Mouse (Mus musculus) neural tube, embryonic 12.5 days (tissue): ENCODE data around the gene Syt7. TPM values are rescaled to one million over a fixed set of nuclear protein-coding genes. Genes with fewer than 3 reads are reported as not detected.

Source experiments
- ATAC-seq: fragments of 200-750 bp; cut with Nextera tagmentation; 2 replicates; pipeline ENCODE4 v1.8.0; 2017; ENCODE audit warnings: low read depth, mild to moderate bottlenecking, moderate TSS enrichment, moderate library complexity; ENCODE audit not compliant: low FRiP score
- H3K27ac ChIP-seq: fragments of 300-500 bp; sonication (generic); 2 replicates; pipeline ENCODE4 v1.5.1; 2016
- H3K27me3 ChIP-seq: fragments of 300-500 bp; sonication (generic); replicated peaks from 2 replicates; pipeline ENCODE4 v1.6.1; 2016; ENCODE audit warnings: mild to moderate bottlenecking
- H3K36me3 ChIP-seq: fragments of 300-500 bp; sonication (generic); 2 replicates; pipeline ENCODE4 v1.6.1; 2016; ENCODE audit warnings: mild to moderate bottlenecking
- H3K4me1 ChIP-seq: fragments of 300-500 bp; sonication (generic); 2 replicates; pipeline ENCODE4 v1.6.1; 2016
- H3K4me2 ChIP-seq: fragments of 300-500 bp; sonication (generic); replicated peaks from 2 replicates; pipeline ENCODE4 v1.6.1; 2016; ENCODE audit warnings: mild to moderate bottlenecking
- H3K4me3 ChIP-seq: fragments of 300-500 bp; sonication (generic); 2 replicates; pipeline ENCODE4 v1.5.1; 2016
- H3K9ac ChIP-seq: fragments of 300-500 bp; sonication (generic); 2 replicates; pipeline ENCODE4 v1.6.1; 2016; ENCODE audit warnings: mild to moderate bottlenecking
- H3K9me3 ChIP-seq: fragments of 300-500 bp; sonication (generic); 2 replicates; pipeline ENCODE4 v1.6.1; 2016; ENCODE audit warnings: mild to moderate bottlenecking
- WGBS: fragments of 180-500 bp; shearing (Covaris S2); methylation state at CpG from one replicate; pipeline ENCODE4 v1.1.7; 2016; 5-methylcytosine and 5-hydroxymethylcytosine counted together
- polyA plus RNA-seq: library from polyadenylated mRNA; unstranded; fragments of >200 nt; fragmentation: Nextera tagmentation; extraction: Ambion mirVana; gene quantifications from 2 replicates; pipeline ENCODE4 v1.2.1, GENCODE M21; 2016

Gene Syt7
- polyA plus RNA-seq, 1 experiment from 2014 or later, result 4.8 TPM

DNA sequence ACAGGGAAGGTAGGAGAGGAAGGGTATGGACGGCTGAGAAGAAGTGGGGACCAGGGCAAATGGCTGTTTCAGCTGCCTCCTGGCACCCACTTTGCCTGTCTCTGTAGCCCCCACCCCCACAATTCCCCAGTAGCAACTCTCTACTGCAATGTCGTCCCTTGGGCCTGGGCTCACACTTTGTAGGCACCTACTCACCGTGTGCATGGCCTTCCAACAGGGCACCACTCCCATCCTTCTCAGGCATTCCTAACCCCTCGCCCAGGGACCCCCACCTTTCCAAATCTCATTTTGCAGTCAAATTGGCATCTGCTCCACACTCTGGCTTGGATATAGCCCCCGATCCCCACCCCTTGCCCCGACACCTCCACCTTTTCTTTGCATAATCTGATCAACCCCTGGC, 60.3 kb downstream of the Syt7 start:
- 75% methylated on average over 6 of the region's 6 CpGs for WGBS
- no peaks in the 10 kb centered on the region for H3K27me3 ChIP-seq
- no peak overlapping the region for H3K4me2 ChIP-seq
- H3K9me3 ChIP-seq, result no peaks in the 10 kb centered on the region
- no peak overlapping the region for H3K4me3 ChIP-seq
- peaks cover 9% of the 10 kb centered on the region for H3K36me3 ChIP-seq
- no peaks in the 10 kb centered on the region for H3K4me1 ChIP-seq
- peak; percentile 41; the same call in 1 of the 2 replicates for ATAC-seq
- H3K27ac ChIP-seq, result no peak overlapping the region
- no peak overlapping the region for H3K9ac ChIP-seq

DNA sequence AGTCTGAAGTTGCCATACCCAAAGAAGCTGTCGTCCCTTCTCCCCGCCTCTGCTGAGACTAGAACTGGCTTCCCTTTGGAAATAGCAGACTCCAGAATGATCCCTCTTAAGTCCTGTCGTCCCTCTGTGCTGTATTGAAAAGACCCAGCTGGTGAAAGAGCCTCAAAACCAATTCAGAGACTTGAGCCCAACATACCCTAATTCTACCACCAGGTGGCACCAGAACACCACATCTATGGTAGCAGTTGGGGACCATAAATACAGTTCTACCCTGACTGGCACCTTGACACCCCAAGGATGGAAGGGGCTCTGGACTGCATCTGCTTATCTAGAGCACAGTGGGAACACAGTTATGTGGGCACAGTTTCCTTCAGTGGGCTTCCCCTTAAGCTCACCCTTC, 60.8 kb downstream of the Syt7 start:
- WGBS, result 16% methylated on average over 3 of the region's 3 CpGs

DNA sequence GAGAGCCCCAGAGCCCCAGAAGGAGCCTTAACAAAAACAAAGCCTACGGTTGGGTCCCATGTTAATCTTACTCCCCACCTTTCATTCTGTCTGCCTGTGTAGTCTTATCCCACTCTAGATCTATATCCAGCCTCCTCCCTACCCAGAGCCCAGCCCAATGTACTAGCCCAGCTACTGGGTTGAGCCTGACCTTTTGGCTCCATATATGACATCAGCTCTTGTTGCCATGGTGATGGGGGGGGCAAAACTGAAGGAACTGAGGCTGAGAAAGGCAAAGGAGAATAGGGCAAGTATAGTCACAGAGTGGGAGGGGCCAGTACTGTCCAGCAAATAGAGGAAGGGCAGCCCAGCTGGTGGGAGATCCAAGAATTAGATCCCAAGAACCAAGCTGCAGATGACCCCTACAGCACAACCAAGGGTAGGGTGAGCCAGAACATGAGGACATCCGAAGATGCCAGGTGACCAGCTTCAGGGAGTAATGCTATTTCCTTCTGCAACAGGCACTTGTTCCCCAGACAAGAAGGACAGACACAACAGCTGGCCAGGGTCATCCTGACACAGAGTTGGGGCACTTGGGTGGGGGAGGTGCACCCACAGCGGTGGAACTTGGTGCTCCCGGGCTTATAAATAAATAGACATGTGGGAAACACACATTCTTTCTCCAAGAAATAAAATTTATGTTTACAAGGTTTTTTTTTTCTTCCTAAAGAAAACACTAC, 66.0 kb downstream of the Syt7 start:
- H3K36me3 ChIP-seq, result no peaks in the 10 kb centered on the region
- ATAC-seq, result no peak
- no peak overlapping the region for H3K9ac ChIP-seq
- no peaks in the 10 kb centered on the region for H3K9me3 ChIP-seq
- peaks cover 24% of the 10 kb centered on the region for H3K4me1 ChIP-seq
- H3K27ac ChIP-seq, result no peak overlapping the region
- no peak overlapping the region for H3K4me2 ChIP-seq
- no peak overlapping the region for H3K4me3 ChIP-seq
- peaks cover 52% of the 10 kb centered on the region for H3K27me3 ChIP-seq
- 72% methylated on average over 4 of the region's 4 CpGs for WGBS

More for the DNA sequence above, 60.8 kb downstream of the Syt7 start:
- Histone ChIP-seq H3K9ac (no peak overlapping the region), H3K27ac (no peak overlapping the region), H3K27me3 (peaks cover 3% of the 10 kb centered on the region; the same call in 1 of the 2 replicates), H3K9me3 (no peaks in the 10 kb centered on the region), H3K4me1 (no peaks in the 10 kb centered on the region), H3K4me2 (no peak overlapping the region), H3K36me3 (peaks cover 9% of the 10 kb centered on the region; the same call in 1 of the 2 replicates), H3K4me3 (no peak overlapping the region)
- peak; percentile 68; the same call in 1 of the 2 replicates for ATAC-seq

DNA sequence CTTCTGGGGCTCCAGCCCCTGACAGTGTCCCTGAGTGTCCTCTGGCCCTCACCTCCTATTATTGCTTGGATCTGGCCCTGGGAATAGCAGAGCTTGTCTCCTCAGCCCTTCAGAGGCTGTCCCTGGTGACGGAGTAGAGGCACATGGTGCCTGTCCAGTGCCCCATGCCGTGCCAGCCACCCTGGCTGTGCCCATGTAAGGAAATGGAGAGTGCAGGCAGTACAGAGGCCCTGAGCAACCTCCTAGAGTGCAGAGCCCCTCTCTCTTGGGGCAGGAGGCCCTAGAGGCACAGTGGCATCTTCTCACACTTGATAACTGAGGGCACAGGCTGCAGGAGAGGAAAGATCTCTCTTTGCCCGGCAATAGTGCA, 66.5 kb downstream of the Syt7 start:
- H3K4me2 ChIP-seq, result no peak overlapping the region
- no peak overlapping the region for H3K27ac ChIP-seq
- no peak for ATAC-seq
- 87% methylated on average over 3 of the region's 3 CpGs for WGBS
- H3K36me3 ChIP-seq, result no peaks in the 10 kb centered on the region
- no peak overlapping the region for H3K4me3 ChIP-seq
- H3K9me3 ChIP-seq, result no peaks in the 10 kb centered on the region
- H3K9ac ChIP-seq, result no peak overlapping the region
- H3K27me3 ChIP-seq, result peaks cover 57% of the 10 kb centered on the region
- H3K4me1 ChIP-seq, result peaks cover 27% of the 10 kb centered on the region

DNA sequence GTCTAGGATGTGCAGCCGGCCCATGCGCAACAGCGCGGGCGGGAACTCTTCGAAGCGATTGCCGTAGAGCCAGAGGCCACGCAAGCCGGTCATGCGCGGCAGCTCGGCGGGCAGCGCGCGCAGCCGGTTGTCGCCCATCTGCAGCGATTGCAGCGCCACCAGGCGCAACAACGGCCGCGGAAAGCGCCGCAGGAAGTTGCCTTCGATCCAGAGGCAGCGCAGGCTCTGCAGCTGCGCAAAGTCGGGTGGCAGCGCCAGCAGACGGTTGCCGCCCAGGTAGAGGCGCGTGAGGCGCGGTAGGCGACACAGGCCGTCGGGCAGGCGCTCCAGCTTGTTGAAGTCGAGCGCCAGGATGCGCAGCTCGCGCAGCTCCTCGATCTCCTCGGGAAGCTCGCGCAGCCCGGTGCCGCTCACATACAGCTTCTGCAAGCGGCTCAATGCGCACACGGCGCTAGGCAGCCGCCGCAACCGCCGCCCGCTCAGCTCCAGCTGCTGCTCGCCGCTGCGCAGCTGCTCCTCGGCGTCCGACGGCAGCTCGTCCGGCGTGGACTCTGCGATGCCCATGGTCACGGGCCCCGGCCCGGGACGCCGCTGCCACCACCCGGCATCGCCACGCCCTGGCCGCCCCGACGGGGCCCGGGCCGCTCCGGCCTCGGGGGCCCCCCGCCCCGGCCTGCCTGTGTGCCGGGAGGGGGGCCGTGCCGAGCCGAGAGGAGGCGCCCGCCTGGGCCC, 68.0 kb downstream of the Syt7 start, which contains the start of gene Lrrc10b:
Lrrc10b (minus strand) TSS at position 722 of the 732 bp plus-strand sequence.
- peak; percentile 64 for ATAC-seq
- H3K27me3 ChIP-seq, result peaks cover 69% of the 10 kb centered on the region
- peak within 1 kb of the TSS; percentile 48 for H3K4me3 ChIP-seq
- peak within 1 kb of the TSS; percentile 93 for H3K4me2 ChIP-seq
- H3K27ac ChIP-seq, result no peak within 1 kb of the TSS
- H3K9ac ChIP-seq, result peak within 1 kb of the TSS; percentile 52
- H3K36me3 ChIP-seq, result no peaks in the 10 kb centered on the region
- no peaks in the 10 kb centered on the region for H3K9me3 ChIP-seq
- WGBS, result under 1% methylated on average over 91 of the region's 96 CpGs
- peaks cover 27% of the 10 kb centered on the region for H3K4me1 ChIP-seq

DNA sequence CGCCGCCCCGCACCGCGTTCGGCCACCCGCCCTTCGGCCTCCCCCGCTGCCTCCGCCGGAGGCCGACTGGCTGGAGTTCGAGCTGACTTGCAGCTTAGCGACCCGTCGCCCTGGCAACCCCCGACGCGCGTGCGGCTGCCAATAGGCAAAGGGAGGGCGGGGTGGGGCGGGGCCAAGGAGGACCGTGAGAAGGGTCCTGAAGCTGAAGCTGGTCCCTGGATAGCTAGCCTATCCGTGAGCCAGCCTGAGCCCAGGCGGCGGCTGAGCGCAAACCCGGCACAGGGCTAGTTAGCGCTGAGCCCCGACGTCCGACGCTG, 68.6 kb downstream of the Syt7 start:
- WGBS, result 1% methylated on average over 33 of the region's 34 CpGs
- H3K27ac ChIP-seq, result no peak overlapping the region

DNA sequence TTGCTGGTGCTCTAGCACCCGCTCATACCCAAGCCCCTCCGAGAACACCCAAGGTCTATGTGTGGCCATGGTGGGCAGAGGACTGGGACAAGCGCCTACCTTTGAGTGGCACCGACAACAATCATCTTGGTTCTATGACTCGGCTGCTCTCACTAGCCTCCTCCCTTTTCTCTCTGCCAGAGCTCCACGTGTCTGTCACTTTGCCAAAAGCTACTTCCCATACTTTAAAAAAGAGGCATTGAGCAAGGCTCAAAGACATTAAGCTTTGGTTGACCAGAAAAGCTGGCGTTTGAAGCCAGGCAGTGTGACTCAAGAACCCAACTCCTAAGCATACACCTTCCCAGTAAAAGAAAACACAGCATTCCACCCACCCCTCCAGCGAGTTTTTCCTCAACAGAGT, 69.2 kb downstream of the Syt7 start:
- 32% methylated on average over 8 of the region's 8 CpGs for WGBS
- H3K27ac ChIP-seq, result no peak overlapping the region
- peak; percentile 23; the same call in 1 of the 2 replicates for ATAC-seq
- H3K4me2 ChIP-seq, result peak overlapping the region; percentile 93
- peaks cover 27% of the 10 kb centered on the region for H3K4me1 ChIP-seq
- H3K9ac ChIP-seq, result no peak overlapping the region
- H3K27me3 ChIP-seq, result peaks cover 73% of the 10 kb centered on the region
- H3K4me3 ChIP-seq, result peak overlapping the region; percentile 48; the same call in 1 of the 2 replicates
- no peaks in the 10 kb centered on the region for H3K36me3 ChIP-seq
- H3K9me3 ChIP-seq, result no peaks in the 10 kb centered on the region

More for the DNA sequence above, 68.6 kb downstream of the Syt7 start:
- peaks cover 73% of the 10 kb centered on the region for H3K27me3 ChIP-seq
- peak overlapping the region; percentile 93 for H3K4me2 ChIP-seq
- no peaks in the 10 kb centered on the region for H3K9me3 ChIP-seq
- H3K4me3 ChIP-seq, result peak overlapping the region; percentile 48
- H3K4me1 ChIP-seq, result peaks cover 27% of the 10 kb centered on the region
- peak overlapping the region; percentile 52 for H3K9ac ChIP-seq
- H3K36me3 ChIP-seq, result no peaks in the 10 kb centered on the region
- peak; percentile 94 for ATAC-seq

DNA sequence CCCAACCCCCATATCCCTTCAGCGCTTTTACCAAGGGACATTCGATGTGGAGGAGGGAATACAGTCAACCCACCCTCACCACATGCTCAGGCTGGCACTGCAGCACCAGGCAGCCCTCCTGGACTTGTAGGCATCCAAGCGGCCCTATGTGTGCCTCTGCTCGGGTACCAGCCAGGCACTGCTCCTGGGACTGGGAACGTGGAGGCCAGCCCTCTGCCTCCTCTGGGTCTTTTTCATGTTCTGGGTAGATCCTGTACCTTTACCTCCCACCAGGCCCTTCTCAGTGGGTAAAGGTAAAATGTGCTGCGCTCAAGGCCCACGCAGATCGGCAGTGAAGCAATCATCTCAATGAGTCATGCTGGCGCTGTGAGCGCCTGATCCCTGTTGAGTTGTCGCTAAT, 71.0 kb downstream of the Syt7 start:
- WGBS, result 43% methylated on average over 11 of the region's 11 CpGs
- no peak overlapping the region for H3K4me3 ChIP-seq
- H3K9ac ChIP-seq, result no peak overlapping the region
- no peaks in the 10 kb centered on the region for H3K9me3 ChIP-seq
- peaks cover 73% of the 10 kb centered on the region for H3K27me3 ChIP-seq
- no peak overlapping the region for H3K27ac ChIP-seq
- H3K4me1 ChIP-seq, result peaks cover 27% of the 10 kb centered on the region
- H3K36me3 ChIP-seq, result no peaks in the 10 kb centered on the region
- no peak overlapping the region for H3K4me2 ChIP-seq
- no peak for ATAC-seq

DNA sequence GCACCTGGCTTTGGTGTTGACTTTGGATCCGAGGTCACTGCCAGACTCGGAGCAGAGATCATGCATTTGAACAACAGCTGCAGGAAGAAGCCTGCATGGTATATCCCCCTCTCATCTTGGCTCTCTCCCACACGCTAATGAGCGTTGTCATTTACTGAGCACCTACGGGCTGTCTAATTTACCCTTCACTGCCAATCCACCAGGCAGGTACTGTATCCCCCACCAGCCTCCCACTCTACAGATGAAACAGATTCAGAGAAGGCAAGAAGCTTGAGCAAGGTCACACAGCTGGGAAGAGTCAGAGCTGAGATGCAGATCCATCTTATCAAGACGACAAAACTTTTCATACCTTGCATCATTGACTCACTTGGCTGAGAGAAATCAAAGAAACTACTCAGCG, 72.7 kb downstream of the Syt7 start:
- H3K9ac ChIP-seq, result no peak overlapping the region
- peaks cover 21% of the 10 kb centered on the region for H3K4me1 ChIP-seq
- H3K9me3 ChIP-seq, result no peaks in the 10 kb centered on the region
- 49% methylated on average over 7 of the region's 7 CpGs for WGBS
- no peaks in the 10 kb centered on the region for H3K36me3 ChIP-seq
- no peak for ATAC-seq
- peaks cover 56% of the 10 kb centered on the region for H3K27me3 ChIP-seq
- H3K4me3 ChIP-seq, result no peak overlapping the region
- H3K4me2 ChIP-seq, result no peak overlapping the region
- H3K27ac ChIP-seq, result no peak overlapping the region

DNA sequence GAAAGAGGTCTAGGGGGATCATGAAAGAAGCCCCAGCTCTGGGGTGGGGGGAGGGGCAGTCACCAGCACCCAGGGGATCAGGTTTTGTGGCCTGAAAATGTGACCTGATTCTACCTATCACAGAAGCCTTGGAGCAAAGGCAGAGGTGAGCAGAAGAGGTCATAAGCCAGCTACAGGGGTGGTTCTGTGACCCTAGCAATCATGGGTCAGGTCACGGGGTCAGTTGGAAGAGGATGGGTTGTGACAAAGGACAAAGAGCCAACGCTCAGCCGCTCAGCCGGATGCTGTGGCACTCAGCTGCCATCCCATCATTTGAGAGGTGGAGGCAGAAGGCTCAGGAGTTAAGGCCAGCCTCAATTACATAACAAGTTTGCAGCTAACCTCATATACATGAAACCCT, 75.5 kb downstream of the Syt7 start:
- H3K27ac ChIP-seq, result no peak overlapping the region
- no peak overlapping the region for H3K9ac ChIP-seq
- 0 out of 2 replicates have a peak, but pooled peaks cover 4% of the 10 kb centered on the region for H3K4me1 ChIP-seq
- ATAC-seq, result no peak
- H3K27me3 ChIP-seq, result peaks cover 30% of the 10 kb centered on the region
- H3K4me2 ChIP-seq, result no peak overlapping the region
- H3K4me3 ChIP-seq, result no peak overlapping the region
- no peaks in the 10 kb centered on the region for H3K36me3 ChIP-seq
- no peaks in the 10 kb centered on the region for H3K9me3 ChIP-seq
- WGBS, result 10% methylated on average over 4 of the region's 4 CpGs

DNA sequence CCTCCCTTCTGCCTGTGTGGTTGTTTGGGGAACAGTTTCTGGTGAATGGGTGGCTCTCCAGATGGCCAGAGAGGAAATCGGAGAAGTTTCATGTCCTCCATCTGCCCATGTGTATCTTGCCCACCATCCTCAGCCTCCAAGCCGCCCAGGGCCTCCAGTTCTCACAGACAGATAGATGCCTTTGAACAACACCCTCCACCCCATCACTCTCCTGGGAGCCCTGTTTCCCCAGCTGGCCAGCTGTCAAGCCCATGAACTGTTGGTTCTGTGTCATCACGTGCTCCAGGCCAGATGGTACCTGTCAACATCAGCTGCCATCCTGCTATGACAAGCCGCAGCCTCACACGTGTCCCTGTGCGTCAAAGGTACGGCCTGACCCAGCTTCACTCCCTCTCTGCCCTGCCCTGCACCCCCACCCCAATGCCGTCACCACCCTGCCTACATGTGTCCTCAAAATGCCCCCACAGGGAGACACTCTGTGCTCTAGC, 80.3 kb downstream of the Syt7 start:
- Histone ChIP-seq H3K4me1 (no peaks in the 10 kb centered on the region), H3K4me2 (no peak overlapping the region), H3K9me3 (no peaks in the 10 kb centered on the region), H3K27me3 (no peaks in the 10 kb centered on the region), H3K36me3 (no peaks in the 10 kb centered on the region), H3K9ac (no peak overlapping the region), H3K27ac (no peak overlapping the region), H3K4me3 (no peak overlapping the region)
- WGBS, result 58% methylated on average over 8 of the region's 8 CpGs
- no peak for ATAC-seq

DNA sequence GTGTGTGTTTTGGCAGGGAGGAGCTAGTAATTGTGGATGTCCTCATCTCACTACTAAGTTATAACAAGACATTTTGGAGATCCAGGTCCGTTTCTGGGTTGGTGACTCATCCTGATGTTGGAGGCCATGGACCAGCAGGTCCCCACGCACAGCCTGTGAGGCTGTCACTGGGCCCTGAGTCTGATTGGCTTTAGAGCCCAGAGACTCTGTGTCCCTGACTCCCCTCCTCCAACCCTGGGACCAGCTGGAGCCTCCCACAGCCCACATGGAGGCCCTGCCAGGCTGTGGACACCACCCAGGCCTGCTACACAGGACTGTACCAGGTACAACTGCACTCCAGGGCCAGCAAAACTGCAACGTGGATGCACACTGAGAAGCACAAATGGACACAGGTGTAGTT, 84.1 kb downstream of the Syt7 start:
- H3K4me2 ChIP-seq, result no peak overlapping the region
- H3K4me3 ChIP-seq, result no peak overlapping the region
- H3K9me3 ChIP-seq, result no peaks in the 10 kb centered on the region
- no peak for ATAC-seq
- 77% methylated on average over 3 of the region's 3 CpGs for WGBS
- H3K36me3 ChIP-seq, result no peaks in the 10 kb centered on the region
- H3K4me1 ChIP-seq, result no peaks in the 10 kb centered on the region
- no peak overlapping the region for H3K27ac ChIP-seq
- H3K27me3 ChIP-seq, result no peaks in the 10 kb centered on the region
- H3K9ac ChIP-seq, result no peak overlapping the region
